Mouse (Mus musculus) B cell, adult 2 months (primary cell): ENCODE measurements around the gene 1700088E04Rik.
A peak's percentile ranks its signal among the peaks of the same experiment; 100 is the strongest.

Experiments used
- DNase-seq, 2 experiments: peaks; one replicate each; pipeline ENCODE4 v3.0.0; 2022

The 1700088E04Rik gene

DNA sequence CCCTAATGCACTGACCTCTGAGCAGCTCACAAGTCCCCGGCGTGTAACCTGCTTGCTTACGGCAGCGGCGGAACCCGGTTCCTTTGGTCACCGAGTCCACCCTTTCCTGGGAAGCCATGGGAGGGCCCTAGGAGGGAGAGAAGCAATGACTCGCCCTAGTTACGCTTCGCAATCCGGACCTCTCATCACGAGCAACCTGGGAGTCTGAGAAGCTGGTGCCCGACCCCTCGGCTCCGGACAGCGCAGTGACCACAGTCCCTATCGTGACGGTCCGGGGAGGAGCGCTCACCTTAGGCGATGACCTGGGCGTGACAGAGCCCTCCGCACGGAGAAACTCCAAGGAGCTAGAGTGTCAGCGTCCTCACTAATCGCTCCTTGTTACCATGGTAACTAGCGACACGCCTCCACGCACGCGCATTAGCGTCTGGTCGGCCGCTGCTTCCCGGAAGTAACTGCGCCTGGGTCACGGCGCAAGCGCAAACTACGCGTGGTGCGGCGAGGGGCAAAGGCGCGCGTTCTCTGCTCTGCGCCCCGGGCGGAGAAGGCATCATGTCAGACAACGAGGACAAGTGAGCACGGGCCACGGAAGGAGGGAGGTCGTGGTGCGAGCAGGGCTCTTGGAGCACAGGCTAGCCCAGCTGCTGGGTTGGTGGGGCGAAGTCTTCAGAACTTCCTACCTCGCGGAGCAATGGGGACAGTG is at the start of gene 1700088E04Rik, which contains the start of gene Polr2f:
TSS of gene 1700088E04Rik (minus strand) at position 388 of the 700 bp plus-strand sequence.
TSS of gene Polr2f (plus strand) at position 144 of the 700 bp plus-strand sequence.
- peak; percentile 95 to 96 for DNase-seq

DNA sequence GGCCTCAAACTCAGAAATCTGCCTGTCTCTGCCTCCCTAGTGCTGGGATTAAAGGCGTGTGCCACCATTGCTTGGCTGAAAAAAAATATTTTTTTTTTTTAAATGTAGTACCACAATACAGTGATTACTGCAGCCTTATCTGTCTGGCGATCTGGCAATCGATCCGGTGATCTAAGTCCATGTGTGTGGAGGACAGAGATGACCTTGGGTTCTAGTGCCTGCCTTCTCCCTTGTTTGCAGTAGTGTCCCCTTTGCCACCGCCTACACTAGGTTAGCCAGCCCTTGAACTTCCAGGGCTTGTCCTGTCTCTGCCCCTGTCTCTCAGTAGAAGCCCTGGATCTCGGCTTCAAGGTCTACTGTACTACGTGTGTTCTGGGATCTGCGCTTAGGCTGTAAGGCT is 46.8 kb upstream of the 1700088E04Rik start:
- DNase-seq = no peak

DNA sequence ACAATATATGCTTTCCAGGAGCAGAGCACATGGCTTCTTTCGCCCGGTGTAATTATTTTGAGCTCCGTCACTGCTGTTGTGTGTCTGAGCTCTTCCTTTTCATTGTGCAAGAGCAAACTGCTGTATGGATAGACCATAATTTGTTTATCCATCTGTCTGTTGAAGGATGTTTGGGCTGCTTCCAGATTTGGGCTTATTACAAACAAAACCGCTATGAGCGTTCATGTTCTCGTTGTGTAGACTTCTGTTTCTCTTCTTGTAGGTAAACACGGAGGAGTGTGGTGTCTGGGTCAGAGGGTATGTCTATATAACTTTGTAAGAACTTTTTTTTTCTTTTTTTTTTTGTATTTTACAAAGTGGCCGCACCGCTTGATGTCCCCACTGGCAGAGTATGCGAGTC is 44.2 kb upstream of the 1700088E04Rik start:
- no peak for DNase-seq

DNA sequence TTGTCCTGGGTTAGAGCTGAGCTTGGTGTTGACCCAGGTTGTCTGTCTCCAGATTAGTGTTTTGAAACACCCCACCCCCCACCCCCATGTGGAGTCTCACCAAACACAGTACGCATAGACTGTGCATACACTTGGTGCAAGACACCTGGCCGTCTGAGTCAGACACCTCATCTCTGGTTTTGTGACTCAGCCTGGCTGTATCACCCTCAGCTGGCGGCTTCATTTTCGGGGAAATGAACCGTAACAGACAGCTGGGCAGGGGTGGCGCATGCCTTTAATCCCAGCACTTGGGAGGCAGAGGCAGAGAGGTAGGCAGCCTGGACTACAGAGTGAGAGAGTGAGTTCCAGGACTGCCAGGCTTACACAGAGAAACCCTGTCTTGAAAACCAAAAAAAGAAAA is 35.9 kb upstream of the 1700088E04Rik start:
- DNase-seq = no peak

DNA sequence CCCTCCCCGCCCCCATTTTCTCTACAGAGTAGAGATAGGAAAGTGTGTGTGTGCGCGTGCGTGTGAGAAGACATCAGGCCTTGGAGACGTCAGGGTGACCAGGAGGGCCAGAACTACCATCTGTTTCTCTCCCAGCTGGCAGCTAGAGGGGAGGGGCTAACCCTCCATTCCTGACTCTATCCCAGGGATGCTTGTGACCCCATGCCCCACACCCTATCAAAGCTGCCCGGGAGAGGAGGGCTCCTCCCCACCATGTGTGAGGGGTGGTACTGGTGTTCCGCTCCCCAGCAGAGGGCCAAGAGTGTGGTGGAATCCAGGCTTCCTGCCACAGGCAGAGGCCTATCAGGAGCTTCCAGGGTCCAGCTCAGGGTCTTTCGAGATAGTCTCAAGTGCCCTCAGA is 25.7 kb upstream of the 1700088E04Rik start:
- no peak for DNase-seq

DNA sequence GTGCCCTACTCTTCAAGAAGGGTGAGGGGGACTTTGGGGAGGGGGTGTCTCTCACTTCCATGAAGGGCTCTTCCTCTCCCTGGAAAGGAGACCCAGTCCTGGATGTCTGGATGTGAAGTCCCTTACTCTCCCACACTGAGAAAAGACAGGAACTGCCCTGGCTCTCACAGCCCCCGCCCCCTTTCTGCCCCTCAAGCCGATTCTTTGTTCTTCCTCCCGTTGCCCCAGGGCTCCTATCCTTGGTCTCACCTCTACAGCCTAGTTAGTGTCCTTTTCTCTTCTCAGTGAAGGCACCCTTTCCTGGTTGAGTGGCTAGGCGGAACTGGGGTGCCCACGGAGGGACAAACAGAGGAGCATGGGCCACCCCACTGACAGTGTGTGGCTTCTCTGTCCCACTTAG is 24.1 kb upstream of the 1700088E04Rik start, which contains the start of gene Sox10:
TSS of gene Sox10 (minus strand) at position 101 of the 400 bp plus-strand sequence.
- DNase-seq = no peak

DNA sequence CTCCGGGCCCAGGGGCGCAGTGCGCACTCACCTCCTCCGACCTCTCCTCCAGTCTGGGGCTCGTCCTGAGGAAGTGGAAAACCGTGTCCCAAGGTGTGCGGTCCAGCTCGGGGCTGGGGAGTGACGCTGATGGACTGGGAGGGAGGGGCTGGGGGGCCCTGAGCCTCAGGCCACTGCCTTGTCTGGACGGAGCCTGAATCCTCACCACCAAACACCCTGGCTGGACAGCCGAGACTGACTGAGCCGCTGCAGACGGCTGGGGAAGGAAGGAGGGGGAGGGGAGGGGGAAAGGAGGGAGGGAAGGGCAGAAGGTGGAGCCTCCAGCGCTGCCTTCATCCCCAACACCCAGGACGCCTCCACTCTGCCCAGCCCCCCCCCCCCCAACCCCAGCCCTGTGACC is 23.2 kb upstream of the 1700088E04Rik start:
- DNase-seq = no peak

DNA sequence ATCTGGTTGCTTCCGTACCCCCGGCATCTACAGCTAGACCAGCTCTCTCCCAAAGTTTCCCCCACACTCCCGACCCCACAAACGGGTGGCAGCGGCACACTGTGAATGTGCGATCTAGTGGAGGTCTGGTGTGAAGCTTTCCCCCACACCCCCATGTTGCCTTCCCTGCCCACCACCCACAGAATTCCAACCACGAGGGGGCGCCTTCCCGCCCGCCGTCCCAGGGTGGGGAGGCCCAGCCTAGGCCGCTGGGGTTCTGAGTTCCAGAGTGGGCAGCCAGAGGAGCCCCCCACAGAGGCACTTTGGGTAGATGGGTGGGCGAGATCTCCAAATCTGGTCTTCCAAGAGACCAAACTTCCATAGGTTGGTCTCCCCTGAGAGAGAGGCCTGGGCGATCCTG is 21.8 kb upstream of the 1700088E04Rik start:
- peak in 1 of 2 experiments; percentile 6 for DNase-seq

DNA sequence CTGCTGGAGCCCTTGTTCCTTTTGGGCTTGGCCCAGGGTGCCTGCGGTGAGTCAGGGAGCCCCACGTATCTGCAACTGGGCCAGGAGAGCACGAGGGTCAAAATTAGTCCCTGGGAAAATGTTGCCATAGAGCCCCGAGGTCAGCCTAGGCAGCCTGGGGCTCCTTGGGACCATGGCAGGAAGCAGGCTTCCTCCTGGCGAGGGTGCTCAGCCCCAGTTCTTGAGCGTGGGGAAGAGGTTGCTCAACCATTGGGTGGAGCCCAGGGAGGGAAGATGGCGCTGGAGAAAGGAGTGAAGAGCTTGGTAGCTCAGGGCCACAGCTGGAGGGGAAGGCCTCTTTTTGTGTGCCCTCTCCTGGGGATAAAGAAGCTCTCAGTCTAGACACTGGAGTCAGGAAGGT is 21.2 kb upstream of the 1700088E04Rik start:
- DNase-seq = no peak

DNA sequence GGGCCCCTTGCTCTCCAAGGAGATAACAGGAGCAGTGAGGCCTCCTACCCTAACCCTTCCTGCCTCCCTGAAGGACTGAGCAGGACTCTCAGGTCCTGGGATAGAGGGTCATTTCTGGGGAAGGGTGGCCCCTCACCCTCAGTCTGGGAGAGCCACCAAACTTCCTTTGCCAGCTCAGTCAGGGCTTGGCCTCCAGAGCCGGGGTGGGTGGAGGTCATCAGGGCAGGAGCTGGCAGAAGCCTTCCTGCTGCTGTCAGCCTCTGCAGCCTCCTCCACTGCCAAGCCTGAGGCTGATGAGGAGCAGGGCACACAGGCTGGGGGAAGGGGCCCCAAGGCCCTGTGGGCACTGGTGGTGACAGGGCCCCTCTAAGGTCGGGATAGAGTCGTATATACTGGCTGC is 14.5 kb upstream of the 1700088E04Rik start:
- no peak for DNase-seq

DNA sequence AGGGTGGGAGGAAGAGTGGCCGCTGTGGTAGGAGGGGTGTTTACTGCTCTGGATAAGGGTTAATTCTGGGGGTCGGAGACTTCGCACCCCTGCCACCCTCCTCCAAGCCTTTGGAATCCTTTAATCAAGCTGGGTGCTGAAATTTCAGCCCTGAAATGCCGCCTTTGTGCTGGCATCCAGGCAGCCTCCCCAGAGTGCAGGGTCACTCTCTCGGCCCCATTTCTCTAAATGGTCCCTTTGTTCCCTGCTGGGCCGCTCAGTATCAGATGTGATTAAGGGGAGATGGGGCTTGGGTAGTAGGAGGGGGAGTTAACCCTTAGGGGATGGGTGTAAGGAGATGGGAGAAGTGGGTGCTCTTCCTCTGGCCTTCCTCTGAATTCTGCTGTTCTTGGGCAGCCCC is 11.7 kb upstream of the 1700088E04Rik start:
- no peak for DNase-seq

DNA sequence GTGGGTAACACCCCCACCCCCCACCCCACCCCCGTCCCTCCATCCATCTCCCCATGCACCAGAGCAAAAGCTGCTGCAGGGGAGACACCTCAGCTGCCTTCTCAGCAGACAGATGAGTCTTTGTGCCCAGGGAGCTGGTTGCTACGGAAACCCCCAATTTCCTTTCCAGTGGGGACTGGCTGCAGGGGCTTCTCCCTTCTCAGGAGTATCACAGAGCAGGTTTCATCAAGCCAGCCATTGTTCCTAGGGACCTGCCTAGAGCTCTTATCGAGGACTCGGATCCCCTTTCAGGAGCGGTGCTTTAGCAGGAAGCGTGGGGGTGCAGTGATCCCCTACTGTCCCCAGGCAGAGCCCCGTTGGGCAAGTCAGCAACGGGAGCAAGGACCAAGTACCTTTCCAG is 10.8 kb upstream of the 1700088E04Rik start:
- DNase-seq = no peak

DNA sequence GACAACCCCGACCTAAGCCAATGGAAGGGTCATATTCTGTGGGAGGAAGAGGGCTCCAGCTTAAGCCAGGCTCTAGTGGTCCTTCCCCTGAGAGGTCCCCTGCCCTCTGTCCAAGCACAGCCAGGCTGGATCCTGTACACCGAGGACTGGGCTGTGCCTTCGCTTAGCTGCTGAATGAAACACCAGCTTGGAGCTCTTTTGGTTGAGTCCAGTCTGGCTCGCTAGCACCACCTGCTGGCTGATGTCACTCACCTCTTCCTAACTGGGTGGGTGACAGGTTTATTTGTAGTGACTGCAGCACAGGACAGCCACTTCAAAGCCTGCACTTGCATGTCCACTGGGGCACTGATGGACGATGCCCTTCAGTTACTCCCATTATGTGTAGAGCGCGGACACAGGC is 7.5 kb upstream of the 1700088E04Rik start:
- peak; percentile 81 to 83 for DNase-seq

DNA sequence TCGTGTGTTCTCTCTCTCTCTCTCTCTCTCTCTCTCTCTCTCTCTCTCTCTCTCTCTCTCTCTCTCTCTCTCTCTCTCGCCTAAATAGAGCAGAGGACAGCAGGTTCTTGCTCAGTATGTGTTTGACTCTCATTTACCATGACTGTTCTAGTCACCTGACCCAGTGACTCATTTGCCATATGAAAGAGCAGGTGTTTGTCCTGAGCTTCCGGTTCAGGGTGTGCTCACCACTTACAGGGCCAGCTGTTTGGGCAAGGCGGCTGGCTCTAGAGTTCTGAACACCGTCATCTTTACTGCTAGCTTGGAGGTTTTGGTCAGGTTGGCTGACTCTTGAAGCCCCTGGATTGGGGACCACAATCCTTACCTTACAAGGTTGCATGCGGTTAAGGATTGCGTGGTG is 4.5 kb upstream of the 1700088E04Rik start:
- DNase-seq = no peak

DNA sequence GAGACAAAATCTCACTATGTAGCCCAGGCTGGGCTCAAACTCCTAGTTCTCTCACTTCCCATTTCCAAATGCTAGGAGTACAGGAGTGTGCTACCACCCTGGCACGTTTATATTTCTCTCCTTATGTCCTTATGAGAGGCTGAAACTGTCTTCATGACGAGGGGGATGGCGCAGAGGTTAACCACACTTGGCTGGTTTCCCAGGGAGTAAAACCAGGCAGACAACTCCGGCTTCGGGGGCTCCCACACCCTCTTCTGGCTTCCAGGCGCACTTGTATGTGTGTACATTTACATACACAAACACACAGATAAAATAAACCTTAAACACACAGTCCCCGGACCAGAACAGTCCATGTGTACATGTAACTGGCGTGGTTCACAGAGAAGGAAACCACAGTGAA is 3.0 kb upstream of the 1700088E04Rik start:
- DNase-seq = no peak

DNA sequence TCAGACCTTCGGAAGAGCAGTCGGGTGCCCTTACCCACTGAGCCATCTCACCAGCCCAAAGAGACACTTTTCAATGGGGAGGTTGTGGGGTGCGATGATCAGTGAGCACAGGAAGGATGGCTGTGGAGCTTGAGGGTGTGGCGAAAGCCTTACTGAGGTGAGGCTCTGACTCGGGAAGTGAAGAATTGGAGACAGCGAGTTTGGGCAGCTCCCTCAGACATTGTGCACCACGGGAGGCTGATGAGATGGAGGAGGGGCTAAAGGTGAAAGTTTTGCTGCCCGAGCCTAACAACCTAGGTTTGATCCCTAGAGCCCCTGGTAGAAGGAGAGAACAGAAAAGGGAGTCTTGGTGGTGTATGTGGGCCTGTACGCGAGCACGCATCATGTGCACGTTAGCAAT is 2.3 kb upstream of the 1700088E04Rik start:
- DNase-seq = no peak

DNA sequence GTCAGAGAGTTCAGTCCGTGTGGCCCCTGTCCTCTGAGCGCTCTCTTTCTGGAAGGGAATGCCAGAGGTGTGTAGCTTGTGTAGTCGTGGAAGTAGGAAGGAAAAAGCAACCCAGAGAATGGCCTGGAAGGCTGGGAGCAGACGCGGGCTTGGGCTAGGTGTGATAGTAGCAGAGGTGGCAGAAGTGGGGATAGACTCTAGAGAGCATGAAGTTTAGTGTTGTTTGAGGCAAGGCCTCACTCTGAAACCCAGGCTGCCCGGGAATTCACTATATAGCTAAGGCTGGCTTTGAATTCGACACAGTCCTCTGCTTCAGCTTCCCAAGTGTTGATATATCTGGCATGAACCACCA is 489 bp upstream of the 1700088E04Rik start:
- DNase-seq = no peak

DNA sequence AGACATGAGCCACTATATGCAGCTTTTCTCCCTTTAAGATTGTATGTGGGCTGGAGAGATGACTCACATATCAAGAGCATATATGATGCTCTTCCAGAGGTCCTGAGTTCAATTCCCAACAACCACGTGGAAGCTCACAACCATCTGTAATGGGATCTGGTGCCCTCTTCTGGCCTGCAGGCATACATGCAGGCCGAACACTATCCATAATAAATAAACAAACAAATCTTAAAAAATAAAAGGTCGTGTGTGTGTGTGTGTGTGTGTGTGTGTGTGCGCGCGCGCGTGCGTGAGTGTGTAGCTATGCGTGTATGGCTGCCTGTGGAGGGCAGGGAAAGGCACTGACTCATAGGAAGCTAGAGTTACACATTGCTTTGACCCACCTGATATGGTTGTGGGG is 1.4 kb downstream of the 1700088E04Rik start:
- peak; percentile 42 to 44 for DNase-seq

DNA sequence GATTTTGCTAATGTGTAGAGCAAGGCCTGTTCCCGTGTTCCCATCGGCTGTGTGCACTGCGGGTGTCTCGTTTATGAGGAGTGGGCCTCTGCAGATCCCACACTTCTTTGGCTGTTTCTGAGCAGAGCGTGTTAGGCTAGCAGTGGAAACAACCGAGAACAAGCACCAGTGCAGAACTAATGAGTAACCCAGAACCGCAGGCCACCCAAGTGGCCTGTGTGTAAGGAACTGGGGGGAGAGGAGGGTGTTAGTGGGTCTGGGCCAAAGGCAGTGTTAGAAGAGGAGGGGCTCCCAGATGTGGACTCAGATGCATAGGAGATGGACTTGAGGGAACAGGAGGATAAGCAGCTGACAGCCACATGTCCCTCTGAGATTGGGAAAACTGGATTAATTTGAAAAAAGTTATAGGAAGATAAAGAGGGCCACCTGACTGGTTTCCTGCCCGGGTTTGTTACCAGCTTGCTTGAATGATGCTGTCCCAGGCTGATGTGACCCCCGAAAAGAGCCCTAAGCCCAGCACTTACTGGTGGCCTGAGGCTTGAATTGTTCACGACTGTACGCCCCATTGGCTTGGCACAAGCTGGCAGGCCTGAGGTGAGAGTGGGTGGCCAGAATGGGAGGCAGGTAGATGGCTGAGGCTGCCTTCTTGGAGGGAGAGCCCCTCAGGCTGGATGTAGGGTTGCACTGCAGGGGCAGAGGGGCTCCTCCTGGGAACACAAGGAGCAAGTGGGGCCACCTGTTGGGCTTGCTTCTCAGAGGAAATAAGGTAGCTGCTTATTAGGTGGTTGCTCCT is 5.1 kb downstream of the 1700088E04Rik start:
- DNase-seq = no peak

DNA sequence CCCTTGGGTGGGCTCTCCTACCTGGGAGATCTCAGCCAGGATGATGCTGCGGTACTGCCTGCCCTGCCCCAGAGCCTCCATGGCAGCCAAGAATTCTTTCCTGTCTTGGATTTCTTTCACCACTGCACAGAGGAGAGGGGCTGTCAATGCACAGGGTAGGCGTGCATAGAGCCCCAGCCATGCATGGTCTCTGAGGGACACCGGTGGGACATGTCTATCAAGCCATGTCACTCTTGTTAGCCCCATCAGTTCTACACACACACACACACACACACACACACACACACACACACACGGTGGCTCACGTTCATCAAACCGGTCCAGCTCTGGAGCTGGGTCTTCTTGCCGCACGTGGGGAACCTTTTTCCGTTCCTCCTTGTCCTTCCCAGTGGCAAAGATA is 5.7 kb downstream of the 1700088E04Rik start:
- DNase-seq = no peak

DNA sequence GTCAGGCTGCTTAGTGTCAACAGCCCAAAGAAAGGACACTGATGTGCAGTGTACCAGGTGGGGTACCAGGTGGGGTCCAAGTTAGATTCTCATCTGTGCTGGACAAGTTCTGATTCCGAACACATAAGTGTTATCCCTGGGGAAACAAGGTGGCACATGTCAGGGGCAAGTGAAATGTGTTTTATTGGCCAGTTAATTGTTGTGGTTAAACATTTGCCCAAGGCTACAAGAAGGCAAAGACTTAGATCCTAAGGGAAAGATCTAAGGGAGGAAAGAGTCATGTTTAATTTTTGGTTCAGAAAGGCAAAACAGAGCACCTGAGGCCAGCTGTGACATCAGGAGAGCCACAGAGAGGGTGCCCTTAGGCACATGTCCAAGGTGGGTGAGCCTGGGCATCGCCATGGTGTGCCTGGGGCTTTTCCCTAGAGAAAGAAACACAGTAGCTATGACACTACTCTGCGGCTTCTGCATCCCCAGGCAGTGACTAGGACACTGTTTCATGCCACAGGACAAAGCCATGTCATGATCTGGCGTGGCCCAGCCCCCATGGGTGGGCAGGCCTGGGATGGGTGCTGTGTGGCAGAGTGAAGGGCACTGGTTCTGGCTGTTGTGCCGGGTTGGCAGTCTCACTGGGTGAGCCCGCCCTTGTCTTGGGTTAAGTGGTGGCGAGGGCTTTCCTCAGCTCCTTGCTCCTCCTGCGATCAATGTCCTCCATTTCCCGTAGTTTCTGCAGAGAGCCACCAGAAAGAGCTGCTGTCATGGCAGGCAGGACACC is 6.4 kb downstream of the 1700088E04Rik start:
- DNase-seq = no peak

DNA sequence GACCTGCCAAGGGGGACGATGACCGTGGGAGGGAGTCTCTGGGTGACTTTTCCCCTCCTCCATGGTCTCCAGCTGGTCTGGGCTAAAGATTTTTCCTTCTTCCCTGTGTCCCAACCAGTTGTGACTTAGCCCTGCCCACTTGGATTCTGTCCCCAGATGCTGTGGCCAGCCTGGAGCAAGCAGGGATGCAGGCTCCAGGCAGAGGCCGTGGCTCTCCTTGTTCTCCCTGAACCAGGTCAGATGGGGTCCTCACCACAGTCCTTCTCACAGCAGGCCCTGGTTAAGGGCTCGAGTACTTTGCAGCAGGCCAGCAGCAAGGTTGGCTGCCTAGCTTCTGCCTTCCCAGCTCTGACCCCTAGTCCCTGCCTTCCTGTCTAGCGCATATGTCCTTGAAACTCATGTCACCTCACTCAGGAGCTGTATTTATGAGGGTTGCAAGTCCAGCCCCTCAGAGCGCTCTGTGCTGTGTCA is 7.8 kb downstream of the 1700088E04Rik start:
- DNase-seq = no peak

DNA sequence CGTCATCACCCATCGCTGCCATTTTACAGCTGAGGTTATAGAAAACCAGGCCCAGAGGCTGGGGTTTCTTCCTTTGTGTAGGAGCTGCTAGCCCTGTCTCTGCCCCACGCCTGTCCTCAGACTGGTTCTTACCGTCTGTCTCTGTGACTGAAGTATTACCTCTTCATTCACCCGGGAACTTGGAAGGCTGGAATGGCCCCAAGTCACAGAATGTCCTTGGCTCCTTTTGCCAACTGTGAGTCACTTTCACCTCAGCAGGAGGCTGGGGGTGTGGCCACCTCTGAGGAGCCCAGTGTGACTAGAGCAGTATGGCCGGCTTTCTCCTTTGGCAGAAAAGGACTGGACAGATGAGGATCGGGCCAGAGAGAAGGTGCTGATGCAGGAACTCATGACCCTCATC is 9.6 kb downstream of the 1700088E04Rik start:
- DNase-seq = no peak
